Mouse (Mus musculus) liver, embryonic 16.5 days (tissue): ENCODE data around the gene Pigb. TPM values are rescaled to one million over a fixed set of nuclear protein-coding genes. Genes with fewer than 3 reads are reported as not detected.

Experiments
- ATAC-seq: fragments of 200-750 bp; cut with Nextera tagmentation; 2 replicates; pipeline ENCODE4 v1.8.0; 2017; ENCODE audit warnings: low read depth, mild to moderate bottlenecking, moderate number of reproducible peaks, moderate library complexity
- H3K27ac ChIP-seq: fragments of 300-500 bp; sonication (generic); 2 replicates; pipeline ENCODE4 v1.5.1; 2014; ENCODE audit warnings: mild to moderate bottlenecking, low read length
- H3K27me3 ChIP-seq: fragments of 300-500 bp; sonication (generic); 2 replicates; pipeline ENCODE4 v1.6.1; 2014; ENCODE audit warnings: low read depth, low read length, mixed read lengths; ENCODE audit not compliant: control insufficient read depth, insufficient read depth
- H3K36me3 ChIP-seq: fragments of 300-500 bp; sonication (generic); 2 replicates; pipeline ENCODE4 v1.6.1; 2014; ENCODE audit warnings: mild to moderate bottlenecking; ENCODE audit not compliant: control insufficient read depth, insufficient read depth
- H3K4me1 ChIP-seq: fragments of 300-500 bp; sonication (generic); 2 replicates; pipeline ENCODE4 v1.6.1; 2014; ENCODE audit warnings: low read depth, low read length, mixed read lengths; ENCODE audit not compliant: control insufficient read depth
- H3K4me2 ChIP-seq: fragments of 300-500 bp; sonication (generic); 2 replicates; pipeline ENCODE4 v1.6.1; 2014; ENCODE audit warnings: low read depth, low read length, mixed read lengths
- H3K4me3 ChIP-seq: fragments of 300-500 bp; sonication (generic); 2 replicates; pipeline ENCODE4 v1.5.1; 2014; ENCODE audit warnings: low read depth, mild to moderate bottlenecking, low read length
- H3K9ac ChIP-seq: fragments of 300-500 bp; sonication (generic); 2 replicates; pipeline ENCODE4 v1.6.1; 2014; ENCODE audit warnings: low read depth, low read length
- H3K9me3 ChIP-seq: fragments of 300-500 bp; sonication (generic); replicated peaks from 2 replicates; pipeline ENCODE4 v1.6.1; 2016; ENCODE audit warnings: low read length; ENCODE audit not compliant: control insufficient read depth
- WGBS: fragments of 180-500 bp; shearing (Covaris S2); extraction: QIAGEN DNeasy Blood & Tissue Kit; methylation state at CpG from one replicate; pipeline ENCODE4 v1.1.7; 2014; ENCODE audit not compliant: insufficient replicate concordance; 5-methylcytosine and 5-hydroxymethylcytosine counted together
- polyA plus RNA-seq: library from polyadenylated mRNA; unstranded; fragments of >200 nt; fragmentation: Nextera tagmentation; extraction: Ambion mirVana; gene quantifications from 2 replicates; pipeline ENCODE4 v1.2.1, GENCODE M21; 2015

Gene Pigb
- polyA plus RNA-seq, 1 experiment from 2014 or later = 4.7 TPM

GRCm38 (mm10) chr9:73033406-73033805, 6.8 kb downstream of the Pigb start:
- WGBS = 90% methylated on average over 1 of the region's 1 CpGs
- Histone ChIP-seq H3K9ac (no peak overlapping the region), H3K36me3 (peaks cover 4% of the 10 kb centered on the region; the same call in 1 of the 2 replicates), H3K27ac (no peak overlapping the region), H3K4me2 (no peak overlapping the region), H3K4me3 (no peak overlapping the region), H3K4me1 (peaks cover under 1% of the 10 kb centered on the region; the same call in 1 of the 2 replicates), H3K27me3 (no peaks in the 10 kb centered on the region), H3K9me3 (no peaks in the 10 kb centered on the region)
- ATAC-seq = no peak

- Histone ChIP-seq H3K4me3 (no peak overlapping the region), H3K4me1 (no peaks in the 10 kb centered on the region), H3K27me3 (no peaks in the 10 kb centered on the region), H3K9me3 (no peaks in the 10 kb centered on the region), H3K4me2 (no peak overlapping the region), H3K27ac (no peak overlapping the region), H3K36me3 (peaks cover 4% of the 10 kb centered on the region; the same call in 1 of the 2 replicates), H3K9ac (no peak overlapping the region)
- ATAC-seq = no peak
- WGBS = 57% methylated on average over 4 of the region's 4 CpGs
Measured at GRCm38 (mm10) chr9:73031421-73031820, 8.8 kb downstream of the Pigb start.

GRCm38 (mm10) chr9:73030443-73030842, 9.7 kb downstream of the Pigb start:
- Histone ChIP-seq H3K9me3 (no peaks in the 10 kb centered on the region), H3K9ac (no peak overlapping the region), H3K4me1 (no peaks in the 10 kb centered on the region), H3K36me3 (peaks cover 4% of the 10 kb centered on the region; the same call in 1 of the 2 replicates), H3K27ac (no peak overlapping the region), H3K4me3 (no peak overlapping the region), H3K27me3 (no peaks in the 10 kb centered on the region), H3K4me2 (no peak overlapping the region)
- 70% methylated on average over 1 of the region's 1 CpGs for WGBS
- no peak for ATAC-seq

- ATAC-seq = no peak
- H3K9ac ChIP-seq = no peak overlapping the region
- H3K36me3 ChIP-seq = no peaks in the 10 kb centered on the region
- H3K27ac ChIP-seq = no peak overlapping the region
- no peak overlapping the region for H3K4me2 ChIP-seq
- no peak overlapping the region for H3K4me3 ChIP-seq
- WGBS = 49% methylated on average over 17 of the region's 17 CpGs
- no peaks in the 10 kb centered on the region for H3K4me1 ChIP-seq
- no peaks in the 10 kb centered on the region for H3K9me3 ChIP-seq
- no peaks in the 10 kb centered on the region for H3K27me3 ChIP-seq
Measured at GRCm38 (mm10) chr9:73025818-73026636, 14.2 kb downstream of the Pigb start.

- no peak for ATAC-seq
- Histone ChIP-seq H3K9me3 (no peaks in the 10 kb centered on the region), H3K4me1 (no peaks in the 10 kb centered on the region), H3K4me2 (no peak overlapping the region), H3K4me3 (no peak overlapping the region), H3K9ac (no peak overlapping the region), H3K36me3 (peaks cover 10% of the 10 kb centered on the region), H3K27me3 (no peaks in the 10 kb centered on the region), H3K27ac (no peak overlapping the region)
- WGBS = 71% methylated on average over 5 of the region's 5 CpGs
Measured at GRCm38 (mm10) chr9:73020566-73021097, 19.5 kb downstream of the Pigb start.

- H3K4me3 ChIP-seq = no peak overlapping the region
- H3K4me2 ChIP-seq = no peak overlapping the region
- no peak for ATAC-seq
- no peaks in the 10 kb centered on the region for H3K27me3 ChIP-seq
- peaks cover 10% of the 10 kb centered on the region for H3K36me3 ChIP-seq
- no peaks in the 10 kb centered on the region for H3K4me1 ChIP-seq
- WGBS = 78% methylated on average over 10 of the region's 10 CpGs
- no peaks in the 10 kb centered on the region for H3K9me3 ChIP-seq
- H3K9ac ChIP-seq = no peak overlapping the region
- H3K27ac ChIP-seq = no peak overlapping the region
Measured at GRCm38 (mm10) chr9:73019841-73020240, 20.3 kb downstream of the Pigb start.

GRCm38 (mm10) chr9:73014724-73015123, 25.5 kb downstream of the Pigb start:
- Histone ChIP-seq H3K4me3 (no peak overlapping the region), H3K36me3 (peaks cover 10% of the 10 kb centered on the region), H3K9me3 (no peaks in the 10 kb centered on the region), H3K4me1 (no peaks in the 10 kb centered on the region), H3K27ac (no peak overlapping the region), H3K27me3 (no peaks in the 10 kb centered on the region), H3K4me2 (no peak overlapping the region), H3K9ac (no peak overlapping the region)
- 80% methylated on average over 13 of the region's 13 CpGs for whole genome bisulfite sequencing
- no peak for ATAC-seq

GRCm38 (mm10) chr9:73012629-73013028, 27.5 kb downstream of the Pigb start:
- no peaks in the 10 kb centered on the region for H3K27me3 ChIP-seq
- peaks cover 10% of the 10 kb centered on the region for H3K36me3 ChIP-seq
- no peak overlapping the region for H3K4me3 ChIP-seq
- H3K9me3 ChIP-seq = no peaks in the 10 kb centered on the region
- H3K4me1 ChIP-seq = no peaks in the 10 kb centered on the region
- WGBS = 79% methylated on average over 4 of the region's 4 CpGs
- H3K4me2 ChIP-seq = no peak overlapping the region
- ATAC-seq = no peak
- H3K27ac ChIP-seq = no peak overlapping the region
- H3K9ac ChIP-seq = no peak overlapping the region

GRCm38 (mm10) chr9:73008384-73008783, 31.8 kb downstream of the Pigb start:
- Histone ChIP-seq H3K36me3 (peaks cover 3% of the 10 kb centered on the region), H3K4me3 (no peak overlapping the region), H3K27me3 (no peaks in the 10 kb centered on the region), H3K9me3 (no peaks in the 10 kb centered on the region), H3K4me1 (no peaks in the 10 kb centered on the region), H3K9ac (no peak overlapping the region), H3K27ac (no peak overlapping the region), H3K4me2 (no peak overlapping the region)
- WGBS = 33% methylated on average over 3 of the region's 3 CpGs
- no peak for ATAC-seq
